Mouse (Mus musculus): ENCODE data around the gene Abhd16a. TPM values are rescaled to one million over a fixed set of nuclear protein-coding genes. Genes with fewer than 3 reads are reported as not detected.

Abhd16a gene
- polyA plus RNA-seq, 1 experiment from 2014 or later = 58.9 TPM

DNA sequence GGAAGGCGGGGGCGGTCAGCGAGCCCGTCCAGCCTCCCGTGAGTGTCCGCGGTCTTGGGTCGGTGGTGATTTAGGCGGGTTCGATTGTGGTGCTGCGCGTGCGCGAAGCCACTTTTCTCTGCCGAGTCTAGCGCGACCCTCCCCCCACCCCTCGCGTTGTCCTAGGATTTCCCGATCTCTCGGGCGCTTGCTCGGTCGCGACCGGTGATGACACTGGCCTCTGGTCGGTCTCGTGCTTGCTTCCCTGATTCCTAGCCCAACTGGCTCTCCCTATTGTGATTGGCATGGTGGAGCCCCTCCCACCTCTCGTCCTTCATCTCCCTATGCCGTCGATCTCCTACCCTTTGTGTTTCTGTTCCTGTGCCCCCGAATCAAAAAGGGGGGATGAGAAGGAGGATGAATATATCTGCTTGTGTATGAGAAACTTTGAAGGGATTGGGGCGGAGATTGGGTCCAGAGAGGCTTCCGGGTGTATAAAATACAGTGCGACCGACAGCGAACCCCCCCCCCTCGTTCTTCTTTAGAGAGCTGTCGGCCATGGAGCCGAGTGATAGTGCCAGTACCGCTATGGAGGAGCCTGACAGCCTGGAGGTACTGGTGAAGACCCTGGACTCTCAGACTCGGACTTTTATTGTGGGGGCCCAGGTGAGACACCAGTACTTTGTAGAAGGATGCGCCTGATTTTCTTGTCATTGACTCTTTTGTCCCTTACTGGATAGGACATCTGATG is 46.7 kb downstream of the Abhd16a start:
- whole genome bisulfite sequencing = under 1% methylated on average over 43 of the region's 43 CpGs

DNA sequence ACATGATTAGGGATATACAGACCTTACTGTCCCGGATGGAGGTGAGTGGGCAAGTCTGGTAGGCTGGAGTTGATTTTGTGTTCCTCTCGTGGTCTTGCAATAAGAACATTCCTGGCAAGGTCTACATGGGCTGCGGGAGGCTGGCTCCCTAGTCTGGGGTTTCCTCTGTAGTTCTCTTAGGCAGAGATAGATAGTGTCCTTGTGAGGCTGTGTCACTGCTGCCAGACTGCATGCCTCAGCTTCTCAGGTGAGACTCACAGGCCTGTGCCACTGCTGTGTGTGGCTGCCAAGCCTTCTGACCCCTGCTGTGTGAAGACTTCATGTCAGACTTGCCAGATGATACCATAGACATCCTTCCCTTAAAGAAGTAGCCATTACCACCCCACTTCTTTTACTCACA is 50.2 kb downstream of the Abhd16a start:
- 90% methylated on average over 3 of the region's 3 CpGs for WGBS
- Histone ChIP-seq H3K4me1 (replicated peaks) (peaks cover 15% of the 10 kb centered on the region), H3K9ac (0 out of 2 replicates have a peak overlapping the region, but pooled peaks have one; percentile 14), H3K27ac (ENCODE audit: poor library complexity, severe bottlenecking) (no peak overlapping the region), H3K9me3 (replicated peaks) (peaks cover 7% of the 10 kb centered on the region; the same call in 1 of the 2 replicates), H3K36me3 (peaks cover 62% of the 10 kb centered on the region), H3K27me3 (replicated peaks) (no peaks in the 10 kb centered on the region), H3K4me3 (no peak overlapping the region), H3K4me2 (no peak overlapping the region)
- no peak for ATAC-seq (ENCODE audit: insufficient number of reproducible peaks, low FRiP score)

More for the DNA sequence above, 46.7 kb downstream of the Abhd16a start:
- Histone ChIP-seq H3K27me3 (replicated peaks) (no peaks in the 10 kb centered on the region), H3K36me3 (peaks cover 27% of the 10 kb centered on the region), H3K4me2 (peak overlapping the region; percentile 94), H3K4me1 (replicated peaks) (peaks cover 15% of the 10 kb centered on the region), H3K9ac (peak overlapping the region; percentile 88), H3K27ac (ENCODE audit: poor library complexity, severe bottlenecking) (peak overlapping the region; percentile 97), H3K9me3 (replicated peaks) (no peaks in the 10 kb centered on the region), H3K4me3 (peak overlapping the region; percentile 87)
- ATAC-seq (ENCODE audit: insufficient number of reproducible peaks, low FRiP score) = peak; percentile 65

DNA sequence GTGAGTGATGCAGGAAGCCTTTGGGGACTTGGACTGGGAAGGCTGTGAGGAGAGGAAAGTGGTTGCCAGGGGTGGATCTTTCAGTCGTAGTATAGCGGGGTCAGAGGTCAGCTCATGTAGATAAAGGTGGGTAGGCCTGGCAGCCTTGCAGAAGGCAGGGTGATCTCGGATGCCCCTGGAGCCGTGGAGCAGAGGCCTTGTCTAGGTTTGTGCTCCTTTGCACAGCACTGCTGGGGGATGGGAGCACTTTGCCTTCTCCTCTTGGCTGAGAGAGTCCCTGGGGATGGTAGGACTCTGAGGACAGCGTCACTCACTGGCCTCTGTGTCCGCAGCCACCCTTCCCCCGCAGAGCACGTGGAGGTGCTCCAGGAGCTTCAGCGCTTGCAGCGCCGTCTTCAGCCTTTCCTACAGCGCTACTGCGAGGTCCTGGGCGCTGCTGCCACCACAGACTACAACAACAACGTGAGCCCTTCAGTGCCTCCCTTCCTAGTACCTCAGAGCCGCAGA is 51.5 kb downstream of the Abhd16a start:
- ATAC-seq (ENCODE audit: insufficient number of reproducible peaks, low FRiP score) = no peak
- no peak overlapping the region for H3K4me3 ChIP-seq
- H3K4me1 ChIP-seq (replicated peaks) = peaks cover 15% of the 10 kb centered on the region
- peaks cover 75% of the 10 kb centered on the region for H3K36me3 ChIP-seq
- no peaks in the 10 kb centered on the region for H3K27me3 ChIP-seq (replicated peaks)
- H3K9ac ChIP-seq = no peak overlapping the region
- H3K4me2 ChIP-seq = no peak overlapping the region
- H3K9me3 ChIP-seq (replicated peaks) = peaks cover 7% of the 10 kb centered on the region; the same call in 1 of the 2 replicates
- H3K27ac ChIP-seq (ENCODE audit: poor library complexity, severe bottlenecking) = no peak overlapping the region
- WGBS = 69% methylated on average over 16 of the region's 16 CpGs

DNA sequence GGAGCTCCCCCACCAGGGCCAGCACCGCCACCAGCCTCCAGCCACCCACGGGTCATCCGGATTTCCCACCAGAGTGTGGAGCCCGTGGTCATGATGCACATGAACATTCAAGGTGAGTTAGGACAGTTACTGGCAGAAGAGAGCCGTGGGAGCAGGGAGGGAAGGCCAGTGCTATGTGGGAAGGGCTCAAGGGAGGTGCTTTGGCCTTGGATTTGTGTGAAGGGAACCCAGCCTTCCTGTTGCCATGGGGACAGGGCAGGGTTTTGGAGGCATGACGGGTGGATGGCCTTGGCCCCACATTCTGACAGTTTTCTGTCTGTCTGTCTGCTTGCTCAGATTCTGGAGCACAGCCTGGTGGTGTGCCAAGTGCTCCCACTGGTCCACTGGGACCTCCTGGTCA is 52.9 kb downstream of the Abhd16a start:
- H3K4me1 ChIP-seq (replicated peaks) = peaks cover 6% of the 10 kb centered on the region
- 92% methylated on average over 6 of the region's 6 CpGs for WGBS
- H3K36me3 ChIP-seq = peaks cover 89% of the 10 kb centered on the region
- H3K4me3 ChIP-seq = no peak overlapping the region
- H3K27me3 ChIP-seq (replicated peaks) = no peaks in the 10 kb centered on the region
- H3K4me2 ChIP-seq = no peak overlapping the region
- no peak for ATAC-seq (ENCODE audit: insufficient number of reproducible peaks, low FRiP score)
- H3K9ac ChIP-seq = no peak overlapping the region
- H3K9me3 ChIP-seq (replicated peaks) = peaks cover 7% of the 10 kb centered on the region; the same call in 1 of the 2 replicates
- H3K27ac ChIP-seq (ENCODE audit: poor library complexity, severe bottlenecking) = no peak overlapping the region

DNA sequence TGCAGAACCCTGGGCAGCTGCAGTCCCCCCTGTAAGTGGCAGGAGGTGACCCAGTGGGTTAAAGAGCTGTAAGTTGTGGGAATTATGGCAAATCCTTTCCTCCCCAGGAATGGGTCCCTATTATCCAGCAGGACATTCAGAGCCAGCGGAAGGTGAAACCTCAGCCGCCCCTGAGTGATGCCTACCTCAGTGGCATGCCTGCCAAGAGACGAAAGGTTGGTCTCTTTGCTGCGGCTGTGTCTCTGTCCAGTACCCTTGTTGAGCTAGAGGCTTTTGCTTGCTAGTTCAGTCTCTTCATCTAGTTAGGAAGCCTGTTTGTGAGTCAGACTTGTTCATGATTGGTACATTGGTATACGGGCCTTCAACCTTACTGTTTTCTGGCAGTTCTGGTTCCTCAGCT is 57.1 kb downstream of the Abhd16a start:
- Histone ChIP-seq H3K4me1 (replicated peaks) (no peaks in the 10 kb centered on the region), H3K4me3 (no peak overlapping the region), H3K27ac (ENCODE audit: poor library complexity, severe bottlenecking) (no peak overlapping the region), H3K9me3 (replicated peaks) (peaks cover 7% of the 10 kb centered on the region; the same call in 1 of the 2 replicates), H3K36me3 (peaks cover 97% of the 10 kb centered on the region), H3K4me2 (no peak overlapping the region), H3K9ac (no peak overlapping the region), H3K27me3 (replicated peaks) (no peaks in the 10 kb centered on the region)
- no peak for ATAC-seq (ENCODE audit: insufficient number of reproducible peaks, low FRiP score)
- WGBS = 89% methylated on average over 5 of the region's 5 CpGs

DNA sequence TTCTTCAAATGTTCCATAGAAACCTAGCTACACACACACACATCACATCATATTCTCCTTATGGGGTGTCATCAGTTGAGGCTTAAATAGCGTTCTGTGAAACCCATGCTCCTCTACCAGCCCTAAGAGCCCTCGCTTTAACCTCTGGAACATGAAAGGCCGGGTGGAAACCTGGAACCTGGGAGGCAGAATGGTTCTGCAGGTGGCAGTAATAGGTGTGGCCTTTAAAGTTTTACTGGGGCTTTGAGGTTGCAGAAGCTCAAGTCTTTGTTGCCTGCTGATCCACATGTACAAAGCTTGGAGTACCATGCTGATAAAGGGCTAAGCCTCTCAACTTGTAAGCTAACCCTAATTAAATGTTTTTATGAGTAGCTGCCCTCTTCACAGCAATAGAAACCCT is 58.3 kb downstream of the Abhd16a start:
- Histone ChIP-seq H3K36me3 (peaks cover 97% of the 10 kb centered on the region), H3K4me1 (replicated peaks) (no peaks in the 10 kb centered on the region), H3K4me3 (no peak overlapping the region), H3K9ac (no peak overlapping the region), H3K27me3 (replicated peaks) (no peaks in the 10 kb centered on the region), H3K4me2 (no peak overlapping the region), H3K9me3 (replicated peaks) (peaks cover 7% of the 10 kb centered on the region; the same call in 1 of the 2 replicates), H3K27ac (ENCODE audit: poor library complexity, severe bottlenecking) (no peak overlapping the region)
- no peak for ATAC-seq (ENCODE audit: insufficient number of reproducible peaks, low FRiP score)
- 56% methylated on average over 3 of the region's 3 CpGs for WGBS

DNA sequence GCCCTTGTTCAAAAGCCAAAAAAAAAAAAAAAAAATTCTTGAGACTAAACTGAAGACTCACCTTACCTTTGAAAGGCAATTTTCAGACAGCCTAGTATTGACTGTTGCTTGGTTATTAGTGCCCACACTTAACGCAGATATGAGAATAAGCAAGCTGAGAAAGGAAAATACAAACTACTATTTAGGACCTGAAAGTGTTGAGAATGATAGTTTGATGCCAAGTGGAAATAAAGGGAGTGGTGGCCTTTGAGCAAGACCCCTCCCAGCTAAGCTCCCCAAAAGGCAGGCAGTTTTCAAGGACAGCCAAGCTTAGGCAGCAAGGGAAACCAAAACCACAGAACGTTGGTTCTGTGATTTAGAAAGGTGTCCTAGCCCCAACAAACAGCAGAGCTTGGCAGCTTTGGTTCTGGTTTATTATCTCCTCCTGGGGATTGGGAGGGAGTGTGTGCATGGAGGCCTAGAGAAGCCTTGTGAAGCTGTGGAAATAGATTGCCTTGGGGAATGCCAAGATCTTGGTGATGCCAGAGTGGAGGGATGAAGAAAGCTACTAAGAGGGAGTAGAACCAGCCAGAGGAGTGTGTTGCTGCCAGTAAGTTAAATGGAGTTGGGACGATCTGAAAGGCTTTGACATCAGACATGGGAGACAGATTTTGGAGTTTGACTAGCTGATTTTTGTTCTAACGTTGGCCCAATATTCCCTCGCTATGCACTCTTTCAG is 59.0 kb downstream of the Abhd16a start:
- no peak overlapping the region for H3K4me3 ChIP-seq
- no peak for ATAC-seq (ENCODE audit: insufficient number of reproducible peaks, low FRiP score)
- H3K36me3 ChIP-seq = peaks cover 97% of the 10 kb centered on the region
- H3K4me1 ChIP-seq (replicated peaks) = no peaks in the 10 kb centered on the region
- H3K9ac ChIP-seq = no peak overlapping the region
- peaks cover 5% of the 10 kb centered on the region; the same call in 1 of the 2 replicates for H3K9me3 ChIP-seq (replicated peaks)
- no peaks in the 10 kb centered on the region for H3K27me3 ChIP-seq (replicated peaks)
- H3K27ac ChIP-seq (ENCODE audit: poor library complexity, severe bottlenecking) = peak overlapping the region; percentile 33; the same call in 1 of the 2 replicates
- 72% methylated on average over 5 of the region's 5 CpGs for WGBS
- H3K4me2 ChIP-seq = no peak overlapping the region

DNA sequence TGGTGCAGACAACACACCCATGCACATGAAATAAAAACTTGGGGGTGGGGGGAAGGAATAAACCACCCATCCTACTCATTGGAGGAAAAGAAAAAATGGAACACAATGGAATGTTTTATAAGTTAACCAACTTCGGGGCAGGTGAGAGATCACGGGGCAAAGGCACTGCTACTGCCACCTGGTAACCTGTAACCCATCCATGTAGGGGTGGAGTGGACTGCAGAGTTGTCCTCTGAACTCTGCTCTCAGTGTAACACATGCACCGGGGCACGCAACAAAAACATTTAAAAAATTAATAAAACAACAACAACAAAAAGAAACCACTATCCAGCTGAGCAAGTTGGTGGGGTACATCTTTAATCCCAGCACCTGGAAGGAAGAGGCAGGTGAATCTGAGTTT is 63.1 kb downstream of the Abhd16a start:
- Histone ChIP-seq H3K9me3 (replicated peaks) (no peaks in the 10 kb centered on the region), H3K4me2 (no peak overlapping the region), H3K4me3 (no peak overlapping the region), H3K36me3 (peaks cover 97% of the 10 kb centered on the region), H3K27ac (ENCODE audit: poor library complexity, severe bottlenecking) (no peak overlapping the region), H3K9ac (no peak overlapping the region), H3K27me3 (replicated peaks) (no peaks in the 10 kb centered on the region), H3K4me1 (replicated peaks) (no peaks in the 10 kb centered on the region)
- no peak for ATAC-seq (ENCODE audit: insufficient number of reproducible peaks, low FRiP score)
- 97% methylated on average over 4 of the region's 4 CpGs for WGBS

Other genes starting within 250 kb of the Abhd16a start
- 35.3 and 39.5 TPM in 2 replicates for gene Skiv2l, start 239.1 kb upstream of the Abhd16a start, polyA plus RNA-seq (2016; fragmentation: Nextera tagmentation; extraction: Ambion mirVana)
- gene Nelfe, start 238.9 kb upstream of the Abhd16a start, polyA plus RNA-seq (2016; fragmentation: Nextera tagmentation; extraction: Ambion mirVana) = 73.7 and 81.3 TPM in 2 replicates
- gene Cfb, start 226.7 kb upstream of the Abhd16a start, polyA plus RNA-seq (2016; fragmentation: Nextera tagmentation; extraction: Ambion mirVana) = 1.1 and 2.2 TPM in 2 replicates
- gene Zbtb12, start 209.8 kb upstream of the Abhd16a start, polyA plus RNA-seq (2016; fragmentation: Nextera tagmentation; extraction: Ambion mirVana) = 2.6 and 2.8 TPM in 2 replicates
- gene Gm20547, start 207.2 kb upstream of the Abhd16a start, polyA plus RNA-seq (2016; fragmentation: Nextera tagmentation; extraction: Ambion mirVana) = not detected in 2 replicates
- 0.24 and 0.35 TPM in 2 replicates for gene C2, start 191.0 kb upstream of the Abhd16a start, polyA plus RNA-seq (2016; fragmentation: Nextera tagmentation; extraction: Ambion mirVana)
- gene Ehmt2, start 190.8 kb upstream of the Abhd16a start, polyA plus RNA-seq (2016; fragmentation: Nextera tagmentation; extraction: Ambion mirVana) = 49.1 and 51.6 TPM in 2 replicates
- 0.08 TPM in 1 of 2 replicates, not detected in the other for gene Slc44a4, start 174.8 kb upstream of the Abhd16a start, polyA plus RNA-seq (2016; fragmentation: Nextera tagmentation; extraction: Ambion mirVana)
- 20.8 and 21.5 TPM in 2 replicates for gene Neu1, start 158.0 kb upstream of the Abhd16a start, polyA plus RNA-seq (2016; fragmentation: Nextera tagmentation; extraction: Ambion mirVana)
- 0.12 and 0.13 TPM in 2 replicates for gene Hspa1b, start 130.0 kb upstream of the Abhd16a start, polyA plus RNA-seq (2016; fragmentation: Nextera tagmentation; extraction: Ambion mirVana)
- gene Gm20481, start 119.4 kb upstream of the Abhd16a start, polyA plus RNA-seq (2016; fragmentation: Nextera tagmentation; extraction: Ambion mirVana) = not detected in 2 replicates
- 6.2 and 6.4 TPM in 2 replicates for gene Hspa1a, start 117.1 kb upstream of the Abhd16a start, polyA plus RNA-seq (2016; fragmentation: Nextera tagmentation; extraction: Ambion mirVana)
- gene Hspa1l, start 116.6 kb upstream of the Abhd16a start, polyA plus RNA-seq (2016; fragmentation: Nextera tagmentation; extraction: Ambion mirVana) = 2.9 and 3.1 TPM in 2 replicates
- 143 and 145 TPM in 2 replicates for gene Lsm2, start 107.4 kb upstream of the Abhd16a start, polyA plus RNA-seq (2016; fragmentation: Nextera tagmentation; extraction: Ambion mirVana)
- 82.6 TPM in 2 replicates for gene Vars, start 88.3 kb upstream of the Abhd16a start, polyA plus RNA-seq (2016; fragmentation: Nextera tagmentation; extraction: Ambion mirVana)
- 0.32 and 0.37 TPM in 2 replicates for gene Vwa7, start 72.7 kb upstream of the Abhd16a start, polyA plus RNA-seq (2016; fragmentation: Nextera tagmentation; extraction: Ambion mirVana)
- gene Sapcd1, start 61.2 kb upstream of the Abhd16a start, polyA plus RNA-seq (2016; fragmentation: Nextera tagmentation; extraction: Ambion mirVana) = 2.4 and 2.6 TPM in 2 replicates
- gene Msh5, start 42.5 kb upstream of the Abhd16a start, polyA plus RNA-seq (2016; fragmentation: Nextera tagmentation; extraction: Ambion mirVana) = 3.5 and 4.9 TPM in 2 replicates
- 349 and 354 TPM in 2 replicates for gene Clic1, start 39.3 kb upstream of the Abhd16a start, polyA plus RNA-seq (2016; fragmentation: Nextera tagmentation; extraction: Ambion mirVana)
- 192 and 205 TPM in 2 replicates for gene Ddah2, start 30.2 kb upstream of the Abhd16a start, polyA plus RNA-seq (2016; fragmentation: Nextera tagmentation; extraction: Ambion mirVana)
- 0.27 TPM in 1 of 2 replicates, not detected in the other for gene Ly6g6c, start 23.9 kb upstream of the Abhd16a start, polyA plus RNA-seq (2016; fragmentation: Nextera tagmentation; extraction: Ambion mirVana)
- gene Mpig6b, start 23.1 kb upstream of the Abhd16a start, polyA plus RNA-seq (2016; fragmentation: Nextera tagmentation; extraction: Ambion mirVana) = 1.2 and 2.0 TPM in 2 replicates
- 0.24 and 0.40 TPM in 2 replicates for gene Ly6g6e, start 12.4 kb upstream of the Abhd16a start, polyA plus RNA-seq (2016; fragmentation: Nextera tagmentation; extraction: Ambion mirVana)
- gene Ly6g6d, start 11.2 kb upstream of the Abhd16a start, polyA plus RNA-seq (2016; fragmentation: Nextera tagmentation; extraction: Ambion mirVana) = 1.8 and 2.2 TPM in 2 replicates
- 1.1 and 1.5 TPM in 2 replicates for gene Ly6g6f, start 3.7 kb upstream of the Abhd16a start, polyA plus RNA-seq (2016; fragmentation: Nextera tagmentation; extraction: Ambion mirVana)
- gene Ly6g5c, start 19.0 kb downstream of the Abhd16a start, polyA plus RNA-seq (2016; fragmentation: Nextera tagmentation; extraction: Ambion mirVana) = not detected in 2 replicates
- gene Ly6g5b, start 26.2 kb downstream of the Abhd16a start, polyA plus RNA-seq (2016; fragmentation: Nextera tagmentation; extraction: Ambion mirVana) = 0.32 and 0.38 TPM in 2 replicates
- 11.1 and 15.1 TPM in 2 replicates for gene Gpank1, start 32.2 kb downstream of the Abhd16a start, polyA plus RNA-seq (2016; fragmentation: Nextera tagmentation; extraction: Ambion mirVana)
- gene Csnk2b, start 32.8 kb downstream of the Abhd16a start, polyA plus RNA-seq (2016; fragmentation: Nextera tagmentation; extraction: Ambion mirVana) = 190 and 207 TPM in 2 replicates
- gene D17H6S53E, start 37.1 kb downstream of the Abhd16a start, polyA plus RNA-seq (2016; fragmentation: Nextera tagmentation; extraction: Ambion mirVana) = 8.6 and 8.7 TPM in 2 replicates
- 1.3 and 8.3 TPM in 2 replicates for gene Apom, start 42.8 kb downstream of the Abhd16a start, polyA plus RNA-seq (2016; fragmentation: Nextera tagmentation; extraction: Ambion mirVana)
- gene Bag6, start 45.9 kb downstream of the Abhd16a start, polyA plus RNA-seq (2016; fragmentation: Nextera tagmentation; extraction: Ambion mirVana) = 56.1 and 61.6 TPM in 2 replicates
- gene Prrc2a, start 75.6 kb downstream of the Abhd16a start, polyA plus RNA-seq (2016; fragmentation: Nextera tagmentation; extraction: Ambion mirVana) = 132 and 148 TPM in 2 replicates
- 4.3 and 4.4 TPM in 2 replicates for gene Aif1, start 86.8 kb downstream of the Abhd16a start, polyA plus RNA-seq (2016; fragmentation: Nextera tagmentation; extraction: Ambion mirVana)
- 3.3 and 5.2 TPM in 2 replicates for gene Lst1, start 99.2 kb downstream of the Abhd16a start, polyA plus RNA-seq (2016; fragmentation: Nextera tagmentation; extraction: Ambion mirVana)
- gene Ltb, start 105.2 kb downstream of the Abhd16a start, polyA plus RNA-seq (2016; fragmentation: Nextera tagmentation; extraction: Ambion mirVana) = 0.14 and 0.31 TPM in 2 replicates
- gene Tnf, start 112.7 kb downstream of the Abhd16a start, polyA plus RNA-seq (2016; fragmentation: Nextera tagmentation; extraction: Ambion mirVana) = 0.12 TPM in 1 of 2 replicates, not detected in the other
- not detected in 2 replicates for gene Lta, start 116.1 kb downstream of the Abhd16a start, polyA plus RNA-seq (2016; fragmentation: Nextera tagmentation; extraction: Ambion mirVana)
- gene Gm16181, start 131.6 kb downstream of the Abhd16a start, polyA plus RNA-seq (2016; fragmentation: Nextera tagmentation; extraction: Ambion mirVana) = 0.55 TPM in 1 of 2 replicates, not detected in the other
- gene Atp6v1g2, start 144.4 kb downstream of the Abhd16a start, polyA plus RNA-seq (2016; fragmentation: Nextera tagmentation; extraction: Ambion mirVana) = 10.0 and 12.5 TPM in 2 replicates
- gene Nfkbil1, start 146.5 kb downstream of the Abhd16a start, polyA plus RNA-seq (2016; fragmentation: Nextera tagmentation; extraction: Ambion mirVana) = 9.0 and 9.8 TPM in 2 replicates
- gene Ddx39b, start 152.5 kb downstream of the Abhd16a start, polyA plus RNA-seq (2016; fragmentation: Nextera tagmentation; extraction: Ambion mirVana) = 282 and 285 TPM in 2 replicates
- 30.2 and 32.8 TPM in 2 replicates for gene H2-D1, start 173.5 kb downstream of the Abhd16a start, polyA plus RNA-seq (2016; fragmentation: Nextera tagmentation; extraction: Ambion mirVana)
- gene H2-Q1, start 231.1 kb downstream of the Abhd16a start, polyA plus RNA-seq (2016; fragmentation: Nextera tagmentation; extraction: Ambion mirVana) = 0.08 and 0.14 TPM in 2 replicates